Mouse (Mus musculus): ENCODE results near the gene Wee2.

GRCm38 (mm10) chr6:40448626-40449025, 9.7 kb downstream of the Wee2 start:
- TF ChIP-seq POLR2A (IDR thresholded peaks at IDR 0.05; ENCODE audit: extremely low read depth, insufficient read depth, low read length) (no peak), CTCF (IDR thresholded peaks at IDR 0.05; ENCODE audit: low read depth, low read length) (no peak)
